Mouse (Mus musculus) lung, postnatal 25 days (tissue): Measurements from ENCODE around the gene Prl7a1.

Experiments used
- DNase-seq: peaks from one replicate; pipeline ENCODE4 v3.0.0; 2022; ENCODE audit warnings: low spot score

The Prl7a1 gene

GRCm38 (mm10) chr13:27642393-27642792 is at the start of gene Prl7a1:
Gene Prl7a1, minus strand, starts transcription at chr13:27642493.
- DNase-seq = no peak

GRCm38 (mm10) chr13:27667936-27668335 is 25.6 kb upstream of the Prl7a1 start, which contains the start of gene Prl7a2:
Gene Prl7a2, minus strand, starts transcription at chr13:27668036.
- DNase-seq = no peak

GRCm38 (mm10) chr13:27660747-27661146 is 18.5 kb upstream of the Prl7a1 start:
- DNase-seq = no peak

- no peak for DNase-seq
These were observed 31.8 kb downstream of the Prl7a1 start, which contains the start of gene Prl7b1 for GRCm38 (mm10) chr13:27610482-27610881. Gene Prl7b1, minus strand, starts transcription at chr13:27610582.
